Comparison of ENCODE assay signal across 9 mouse cellular contexts in genomic region chr8:123117744-123118143, GRCm38 (mm10). TPM values are rescaled to one million over a fixed set of nuclear protein-coding genes. Genes with fewer than 3 reads are reported as not detected.
A peak's percentile ranks its signal among the peaks of the same experiment; 100 is the strongest.
DNase-seq lines count a peak whose midpoint lies in the region; ATAC-seq and TF ChIP-seq lines count a peak whose summit lies in the region.
"Had no signal": no experiment of that assay in that cellular context is flagged by ENCODE, and none has a peak within 500 bp of the region (broad histone marks: within the 10 kb centered on the region; RNA-seq: fewer than 3 reads in every experiment).

No protein-coding gene starts in this region.

- ATAC-seq in kidney, embryonic 14.5 days (ENCODE audit: low FRiP score, low TSS enrichment): no peak
- ATAC-seq in embryonic facial prominence, embryonic 11.5 days (replicated peaks; ENCODE audit: insufficient number of reproducible peaks, low FRiP score, low TSS enrichment, low read depth): no peak
- ATAC-seq in intestine, embryonic 14.5 days (replicated peaks; ENCODE audit: low FRiP score, low TSS enrichment, low read depth): no peak
- no peak for ATAC-seq in midbrain, postnatal 0 days (ENCODE audit: low FRiP score)
- no peak for ATAC-seq in frontal cortex, adult (ENCODE audit: low TSS enrichment)

- no peak for DNase-seq in kidney, adult 8-10 months
- DNase-seq in embryonic facial prominence, embryonic 11.5 days (ENCODE audit: low spot score): no peak
- no peak for DNase-seq in intestine, embryonic 14.5 days (ENCODE audit: low spot score)
- DNase-seq in midbrain, postnatal 0 days (ENCODE audit: low spot score): no peak
- no peak for DNase-seq in cerebellum, adult 8-10 months
- DNase-seq in natural killer cell, adult 2 months (ENCODE audit: low spot score in 2 of 2): no peak
- DNase-seq: right cerebral cortex, postnatal 25 days had no signal

- no peaks in the 10 kb centered on the region for H3K9me3 ChIP-seq in kidney, embryonic 14.5 days (ENCODE audit: control insufficient read depth, low read length)
- H3K9me3 ChIP-seq in embryonic facial prominence, embryonic 11.5 days (replicated peaks; ENCODE audit: control insufficient read depth, low read length): no peaks in the 10 kb centered on the region
- no peaks in the 10 kb centered on the region for H3K9me3 ChIP-seq in intestine, embryonic 14.5 days (ENCODE audit: control insufficient read depth, low read length)
- no peaks in the 10 kb centered on the region for H3K9me3 ChIP-seq in midbrain, postnatal 0 days (ENCODE audit: low read length)

- no peak overlapping the region for H3K27ac ChIP-seq in kidney, embryonic 14.5 days (ENCODE audit: low read depth, low read length)
- H3K27ac ChIP-seq in embryonic facial prominence, embryonic 11.5 days (replicated peaks; ENCODE audit: low read depth, low read length): no peak overlapping the region
- no peak overlapping the region for H3K27ac ChIP-seq in intestine, embryonic 14.5 days (ENCODE audit: low read depth)
- H3K27ac ChIP-seq in midbrain, postnatal 0 days (ENCODE audit: low read depth, low read length): no peak overlapping the region

- peak overlapping the region; percentile 38; the same call in 1 of the 2 replicates for H3K9ac ChIP-seq in kidney, embryonic 14.5 days (ENCODE audit: low read depth, low read length)
- peak overlapping the region; percentile 47 for H3K9ac ChIP-seq in embryonic facial prominence, embryonic 11.5 days (replicated peaks; ENCODE audit: low read length)
- H3K9ac ChIP-seq in intestine, embryonic 14.5 days (ENCODE audit: low read length): no peak overlapping the region
- peak overlapping the region; percentile 61 for H3K9ac ChIP-seq in midbrain, postnatal 0 days (replicated peaks; ENCODE audit: low read length, poor library complexity, severe bottlenecking)

- 3% methylated on average over 17 of the region's 17 CpGs for WGBS in kidney, embryonic 14.5 days
- 3% methylated on average over 17 of the region's 17 CpGs for WGBS in embryonic facial prominence, embryonic 11.5 days
- 3% methylated on average over 17 of the region's 17 CpGs for WGBS in intestine, embryonic 14.5 days
- 1% methylated on average over 17 of the region's 17 CpGs for WGBS in midbrain, postnatal 0 days

- no peaks in the 10 kb centered on the region for H3K36me3 ChIP-seq in kidney, embryonic 14.5 days (ENCODE audit: control insufficient read depth, insufficient read depth, low read length)
- H3K36me3 ChIP-seq in embryonic facial prominence, embryonic 11.5 days (replicated peaks; ENCODE audit: control insufficient read depth, insufficient read depth, low read depth, low read length): no peaks in the 10 kb centered on the region
- no peaks in the 10 kb centered on the region for H3K36me3 ChIP-seq in intestine, embryonic 14.5 days (ENCODE audit: control insufficient read depth, insufficient read depth, low read length)
- H3K36me3 ChIP-seq in midbrain, postnatal 0 days (ENCODE audit: insufficient read depth, low read length): no peaks in the 10 kb centered on the region

- peaks cover 17% of the 10 kb centered on the region; the same call in 1 of the 2 replicates for H3K4me1 ChIP-seq in kidney, embryonic 14.5 days (ENCODE audit: control insufficient read depth, insufficient read depth, low read length)
- H3K4me1 ChIP-seq in embryonic facial prominence, embryonic 11.5 days (ENCODE audit: control insufficient read depth, insufficient read depth, low read length): peaks cover 9% of the 10 kb centered on the region
- H3K4me1 ChIP-seq in intestine, embryonic 14.5 days (replicated peaks; ENCODE audit: control insufficient read depth, insufficient read depth, low read length): peaks cover 12% of the 10 kb centered on the region
- H3K4me1 ChIP-seq in midbrain, postnatal 0 days (ENCODE audit: insufficient read depth, low read length): 0 out of 2 replicates have a peak, but pooled peaks cover 4% of the 10 kb centered on the region

- H3K4me3 ChIP-seq in kidney, embryonic 14.5 days (ENCODE audit: low read length): peak overlapping the region; percentile 51
- H3K4me3 ChIP-seq in embryonic facial prominence, embryonic 11.5 days (ENCODE audit: low read depth, low read length): peak overlapping the region; percentile 50
- peak overlapping the region; percentile 41 for H3K4me3 ChIP-seq in intestine, embryonic 14.5 days (ENCODE audit: low read depth, low read length)
- H3K4me3 ChIP-seq in midbrain, postnatal 0 days (ENCODE audit: low read depth, low read length): peak overlapping the region; percentile 51

- peak overlapping the region; percentile 90 for H3K4me2 ChIP-seq in kidney, embryonic 14.5 days (replicated peaks; ENCODE audit: low read depth, low read length)
- peak overlapping the region; percentile 94 for H3K4me2 ChIP-seq in embryonic facial prominence, embryonic 11.5 days (ENCODE audit: low read depth, low read length)
- H3K4me2 ChIP-seq in intestine, embryonic 14.5 days (ENCODE audit: low read length): peak overlapping the region; percentile 84
- H3K4me2 ChIP-seq in midbrain, postnatal 0 days (ENCODE audit: low read depth, low read length, poor library complexity, severe bottlenecking): peak overlapping the region; percentile 87

- TF ChIP-seq CTCF in midbrain, postnatal 0 days (IDR thresholded peaks at IDR 0.05): no peak

- peaks cover 44% of the 10 kb centered on the region for H3K27me3 ChIP-seq in kidney, embryonic 14.5 days (ENCODE audit: control insufficient read depth, insufficient read depth, low read length)
- peaks cover 35% of the 10 kb centered on the region for H3K27me3 ChIP-seq in embryonic facial prominence, embryonic 11.5 days (ENCODE audit: control insufficient read depth, insufficient read depth, low read length)
- H3K27me3 ChIP-seq in intestine, embryonic 14.5 days (replicated peaks; ENCODE audit: control insufficient read depth, insufficient read depth, low read length): peaks cover 43% of the 10 kb centered on the region
- peaks cover 19% of the 10 kb centered on the region for H3K27me3 ChIP-seq in midbrain, postnatal 0 days (ENCODE audit: insufficient read depth, low read length)

RNA-seq across cellular contexts. Expression of gene Cpne7, which starts 0.6 kb away (rescaled TPM):
- 0.11 and 0.41 TPM in 2 replicates for polyA plus RNA-seq in kidney, embryonic 14.5 days (2014; fragmentation: Nextera tagmentation; extraction: Ambion mirVana)
- polyA plus RNA-seq in embryonic facial prominence, embryonic 11.5 days (2014; fragmentation: Nextera tagmentation; extraction: Ambion mirVana): 0.34 and 0.46 TPM in 2 replicates
- polyA plus RNA-seq in intestine, embryonic 14.5 days (2014; fragmentation: Nextera tagmentation; extraction: Ambion mirVana): 0.70 and 0.85 TPM in 2 replicates
- total RNA-seq in midbrain, postnatal 0 days (2014; rRNA removed): 29.2 and 33.0 TPM in 2 replicates
- polyA plus RNA-seq in midbrain, postnatal 0 days (2015; fragmentation: Nextera tagmentation; extraction: Ambion mirVana): 28.0 and 29.1 TPM in 2 replicates

RNA-seq across cellular contexts. Expression of gene Rpl13, which starts 15.6 kb away (rescaled TPM):
- 1,702 and 2,075 TPM in 2 replicates for polyA plus RNA-seq in kidney, embryonic 14.5 days (2014; fragmentation: Nextera tagmentation; extraction: Ambion mirVana)
- polyA plus RNA-seq in embryonic facial prominence, embryonic 11.5 days (2014; fragmentation: Nextera tagmentation; extraction: Ambion mirVana): 1,667 and 1,682 TPM in 2 replicates
- 1,906 and 1,976 TPM in 2 replicates for polyA plus RNA-seq in intestine, embryonic 14.5 days (2014; fragmentation: Nextera tagmentation; extraction: Ambion mirVana)
- 2,117 and 2,785 TPM in 2 replicates for total RNA-seq in midbrain, postnatal 0 days (2014; rRNA removed)
- 801 and 821 TPM in 2 replicates for polyA plus RNA-seq in midbrain, postnatal 0 days (2015; fragmentation: Nextera tagmentation; extraction: Ambion mirVana)

RNA-seq across cellular contexts. Expression of gene Sult5a1, which starts 40.4 kb away (rescaled TPM):
- polyA plus RNA-seq in kidney, embryonic 14.5 days (2014; fragmentation: Nextera tagmentation; extraction: Ambion mirVana): 8.3 and 8.7 TPM in 2 replicates
- polyA plus RNA-seq in embryonic facial prominence, embryonic 11.5 days (2014; fragmentation: Nextera tagmentation; extraction: Ambion mirVana): 8.4 and 10.2 TPM in 2 replicates
- polyA plus RNA-seq in intestine, embryonic 14.5 days (2014; fragmentation: Nextera tagmentation; extraction: Ambion mirVana): 17.5 and 18.7 TPM in 2 replicates
- total RNA-seq in midbrain, postnatal 0 days (2014; rRNA removed): 0.80 and 2.8 TPM in 2 replicates
- polyA plus RNA-seq in midbrain, postnatal 0 days (2015; fragmentation: Nextera tagmentation; extraction: Ambion mirVana): 1.1 and 2.2 TPM in 2 replicates

RNA-seq across cellular contexts. Expression of gene Spg7, which starts 55.0 kb away (rescaled TPM):
- 45.9 and 51.2 TPM in 2 replicates for polyA plus RNA-seq in kidney, embryonic 14.5 days (2014; fragmentation: Nextera tagmentation; extraction: Ambion mirVana)
- polyA plus RNA-seq in embryonic facial prominence, embryonic 11.5 days (2014; fragmentation: Nextera tagmentation; extraction: Ambion mirVana): 35.4 and 37.5 TPM in 2 replicates
- 46.0 and 47.2 TPM in 2 replicates for polyA plus RNA-seq in intestine, embryonic 14.5 days (2014; fragmentation: Nextera tagmentation; extraction: Ambion mirVana)
- 47.2 and 64.3 TPM in 2 replicates for total RNA-seq in midbrain, postnatal 0 days (2014; rRNA removed)
- polyA plus RNA-seq in midbrain, postnatal 0 days (2015; fragmentation: Nextera tagmentation; extraction: Ambion mirVana): 50.1 and 51.3 TPM in 2 replicates

Comparison
In these comparisons a context has a peak if more than half of its experiments do, and no peak if none do; other contexts are left out.
1. RNA of gene Cpne7, which starts 0.6 kb away (polyA plus RNA-seq): 28.0 to 29.1 TPM in midbrain, postnatal 0 days; 0.70 to 0.85 TPM in intestine, embryonic 14.5 days, 0.34 to 0.46 TPM in embryonic facial prominence, embryonic 11.5 days and 0.11 to 0.41 TPM in kidney, embryonic 14.5 days; every median in the first group is over 10 times any median in the second.
2. Peak in every context shown above with its lines, with median percentiles within 50 percentile points of each other: H3K4me2 ChIP-seq and H3K4me3 ChIP-seq.